Mouse (Mus musculus) heart, adult 2 months (tissue): ENCODE measurements at regions not wholly inside any gene's neighbourhood (a gene's known extent, or its start where the extent isn't known, plus 50 kb on each side); places are given as distances from the start of the nearest gene placed in this dataset.

Source experiments
- CTCF ChIP-seq: fragments of 200-600 bp; IDR thresholded peaks from 2 replicates; pipeline ENCODE4 v1.8.1; 2022; ENCODE audit warnings: antibody characterized with exemption, mild to moderate bottlenecking, moderate library complexity
- EP300 ChIP-seq: fragments of 200-500 bp; IDR thresholded peaks from 2 replicates; pipeline ENCODE4 v1.6.1; 2011; ENCODE audit warnings: low read depth, low read length, control low read depth; ENCODE audit not compliant: insufficient read depth
- POLR2A ChIP-seq: fragments of 200-500 bp; IDR thresholded peaks from 2 replicates; pipeline ENCODE4 v1.6.1; 2011; ENCODE audit warnings: mild to moderate bottlenecking, low read depth, low read length, control low read depth; ENCODE audit not compliant: insufficient read depth

- TF ChIP-seq POLR2A (no peak), EP300 (no peak), CTCF (no peak)
Measured at GRCm38 (mm10) chr10:43695470-43695869, 117.4 kb downstream of the Cd24a start.
